20 mouse cellular contexts compared by ENCODE assay signal in genomic region chr6:46996010-46996602, GRCm38 (mm10).
"Had no signal": no experiment of that assay in that cellular context is flagged by ENCODE, and none has a peak within 500 bp of the region (broad histone marks: within the 10 kb centered on the region; RNA-seq: fewer than 3 reads in every experiment).

No protein-coding gene starts in this region.

- DNase-seq: cerebellum, adult 9-10 months; cerebellum, adult 9-11 months; cerebellum, postnatal 10 days; cerebellum, postnatal 14 days; cerebellum, postnatal 25 days; cerebellum, postnatal 36 days; embryo, embryonic 11 days; forebrain, postnatal 0 days; gastrocnemius, adult 2 months; gastrocnemius, postnatal 10 days; gastrocnemius, postnatal 14 days; gastrocnemius, postnatal 25 days; gastrocnemius, postnatal 36 days; heart, adult 11 months; heart, adult 18-20 months; heart, adult 2 months had no signal

- ATAC-seq: forebrain, embryonic 13.5 days; forebrain, embryonic 14.5 days; forebrain, embryonic 15.5 days; forebrain, embryonic 16.5 days; forebrain, postnatal 0 days had no signal
